13 mouse cellular contexts compared by ENCODE assay signal in genomic region chr10:127632668-127633271, GRCm38 (mm10).
"Had no signal": no experiment of that assay in that cellular context is flagged by ENCODE, and none has a peak within 500 bp of the region (broad histone marks: within the 10 kb centered on the region; RNA-seq: fewer than 3 reads in every experiment).

No protein-coding gene starts in this region.

- H3K27me3 ChIP-seq: limb, embryonic 15.5 days; midbrain, embryonic 15.5 days; neural tube, embryonic 13.5 days; stomach, embryonic 15.5 days had no signal

- H3K4me2 ChIP-seq: limb, embryonic 15.5 days; lung, embryonic 14.5 days; midbrain, embryonic 11.5 days; midbrain, embryonic 15.5 days; neural tube, embryonic 13.5 days; stomach, embryonic 15.5 days had no signal

- H3K4me1 ChIP-seq: limb, embryonic 15.5 days; midbrain, embryonic 15.5 days; neural tube, embryonic 13.5 days had no signal

- H3K27ac ChIP-seq: left cerebral cortex, adult 2 months; limb, embryonic 15.5 days; midbrain, embryonic 15.5 days; neural tube, embryonic 13.5 days; stomach, embryonic 15.5 days had no signal

- ATAC-seq: midbrain, embryonic 15.5 days had no signal

- DNase-seq: kidney, adult 18-20 months; kidney, postnatal 14 days; lung, embryonic 14.5 days; retina, postnatal 1 day; right cerebral cortex, postnatal 4 days; thymus, postnatal 36 days had no signal

- H3K36me3 ChIP-seq: limb, embryonic 15.5 days; midbrain, embryonic 15.5 days; neural tube, embryonic 13.5 days; stomach, embryonic 15.5 days had no signal

- H3K9ac ChIP-seq: limb, embryonic 15.5 days; lung, embryonic 14.5 days; midbrain, embryonic 15.5 days; neural tube, embryonic 13.5 days; stomach, embryonic 15.5 days had no signal

- H3K9me3 ChIP-seq: limb, embryonic 15.5 days; megakaryocyte, embryonic 14.5 days; midbrain, embryonic 15.5 days; neural tube, embryonic 13.5 days; stomach, embryonic 15.5 days had no signal

- H3K4me3 ChIP-seq: left cerebral cortex, adult 2 months; limb, embryonic 15.5 days; megakaryocyte, embryonic 14.5 days; midbrain, embryonic 15.5 days; neural tube, embryonic 13.5 days; stomach, embryonic 15.5 days had no signal
